Mouse (Mus musculus) myocyte (in vitro differentiated cells): ENCODE data around the gene Ndufb2.

ENCODE experiments used
- E2F4 ChIP-seq: IDR thresholded peaks from one replicate; pipeline ENCODE4 v1.6.1; 2011; ENCODE audit warnings: mild to moderate bottlenecking, control low read depth, moderate library complexity; ENCODE audit not compliant: insufficient read depth
- MAX ChIP-seq: IDR thresholded peaks from one replicate; pipeline ENCODE4 v1.6.1; 2011; ENCODE audit warnings: low read depth, mild to moderate bottlenecking, control low read depth
- MYOD1 ChIP-seq, 3 experiments: IDR thresholded peaks; one replicate each; pipeline ENCODE4 v1.6.1; 2011; ENCODE audit warnings: control low read depth in 2 of 3, low read depth in 2 of 3, mild to moderate bottlenecking in 2 of 3, moderate library complexity in 1 of 3; ENCODE audit not compliant: insufficient read length in 2 of 3, control insufficient read depth in 1 of 3
- MYOG ChIP-seq, 3 experiments: IDR thresholded peaks; one replicate each; pipeline ENCODE4 v1.6.1; 2011; ENCODE audit warnings: control low read depth in 2 of 3, low read depth in 2 of 3, mild to moderate bottlenecking in 2 of 3; ENCODE audit not compliant: insufficient read length in 2 of 3, control insufficient read depth in 1 of 3, insufficient read depth in 1 of 3
- POLR2A ChIP-seq: IDR thresholded peaks from one replicate; pipeline ENCODE4 v1.6.1; 2011; ENCODE audit warnings: low read depth, mild to moderate bottlenecking, control low read depth, moderate library complexity; ENCODE audit not compliant: insufficient read length
- POLR2AphosphoS2 ChIP-seq: IDR thresholded peaks from one replicate; pipeline ENCODE4 v1.6.1; 2011; ENCODE audit warnings: low read depth, control low read depth; ENCODE audit not compliant: insufficient read length
- REST ChIP-seq: IDR thresholded peaks from one replicate; pipeline ENCODE4 v1.6.1; 2011; ENCODE audit warnings: mild to moderate bottlenecking, control low read depth, moderate library complexity; ENCODE audit not compliant: insufficient read depth, insufficient read length
- SRF ChIP-seq: IDR thresholded peaks from one replicate; pipeline ENCODE4 v1.6.1; 2011; ENCODE audit warnings: low read depth; ENCODE audit not compliant: control insufficient read depth, insufficient read length
- TCF12 ChIP-seq: IDR thresholded peaks from one replicate; pipeline ENCODE4 v1.6.1; 2011; ENCODE audit warnings: mild to moderate bottlenecking, control low read depth; ENCODE audit not compliant: poor library complexity, insufficient read depth, severe bottlenecking
- USF1 ChIP-seq: IDR thresholded peaks from one replicate; pipeline ENCODE4 v1.6.1; 2011; ENCODE audit warnings: low read depth, mild to moderate bottlenecking, control low read depth, moderate library complexity

DNA sequence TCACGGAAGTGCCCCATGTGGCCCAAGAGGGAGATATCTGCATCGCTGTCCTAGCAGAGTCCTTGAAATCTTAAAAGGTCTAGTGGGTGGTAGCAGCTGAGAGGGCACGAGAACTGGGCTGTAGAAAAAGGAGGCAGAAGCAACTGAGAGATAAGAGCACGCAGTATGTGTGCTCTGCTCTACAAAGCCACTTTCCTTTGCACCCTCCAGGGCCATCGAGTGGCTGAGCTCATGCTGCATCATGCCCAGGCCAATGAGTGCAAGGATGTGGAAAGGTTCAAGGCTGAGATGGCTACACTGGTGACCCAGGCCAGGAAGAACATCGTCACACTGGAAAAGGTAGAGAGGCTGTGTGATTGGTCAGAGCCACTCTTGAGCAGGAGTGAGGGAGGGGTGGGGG, 6.9 kb upstream of the Ndufb2 start, which contains the start of gene Gm42420:
- TF ChIP-seq POLR2A (no peak), MAX (no peak), POLR2AphosphoS2 (no peak), TCF12 (no peak), SRF (no peak), E2F4 (no peak), USF1 (no peak), MYOG (IDR thresholded peaks at IDR 0.05; ENCODE audit: control insufficient read depth in 1 of 3, insufficient read depth in 1 of 3, insufficient read length in 2 of 3, low read depth in 2 of 3) (no peak), MYOD1 (IDR thresholded peaks at IDR 0.05; ENCODE audit: control insufficient read depth in 1 of 3, insufficient read length in 2 of 3, low read depth in 2 of 3) (no peak), REST (no peak)
